Mouse (Mus musculus) forebrain, embryonic 11.5 days (tissue): ENCODE data around the gene Gart. TPM values are rescaled to one million over a fixed set of nuclear protein-coding genes. Genes with fewer than 3 reads are reported as not detected.
A peak's percentile ranks its signal among the peaks of the same experiment; 100 is the strongest.

ENCODE experiments used
- ATAC-seq: fragments of 200-750 bp; cut with Nextera tagmentation; replicated peaks from 2 replicates; pipeline ENCODE4 v1.8.0; 2017; ENCODE audit warnings: moderate TSS enrichment; ENCODE audit not compliant: low FRiP score
- DNase-seq: peaks from one replicate; pipeline ENCODE4 v3.0.0-alpha.2; 2017; ENCODE audit warnings: low spot score
- H3K27ac ChIP-seq: fragments of 300-500 bp; sonication (generic); 2 replicates; pipeline ENCODE4 v1.5.1; 2014; ENCODE audit warnings: low read depth, low read length
- H3K27me3 ChIP-seq: fragments of 300-500 bp; sonication (generic); 2 replicates; pipeline ENCODE4 v1.6.1; 2014; ENCODE audit warnings: mild to moderate bottlenecking, low read length, mixed read lengths; ENCODE audit not compliant: control insufficient read depth, insufficient read depth
- H3K36me3 ChIP-seq: fragments of 300-500 bp; sonication (generic); 2 replicates; pipeline ENCODE4 v1.6.1; 2014; ENCODE audit warnings: mild to moderate bottlenecking, low read length, moderate library complexity, mixed read lengths; ENCODE audit not compliant: control insufficient read depth, insufficient read depth
- H3K4me1 ChIP-seq: fragments of 300-500 bp; sonication (generic); replicated peaks from 2 replicates; pipeline ENCODE4 v1.6.1; 2014; ENCODE audit warnings: low read length, mixed read lengths; ENCODE audit not compliant: control insufficient read depth, insufficient read depth
- H3K4me2 ChIP-seq: fragments of 300-500 bp; sonication (generic); 2 replicates; pipeline ENCODE4 v1.6.1; 2014; ENCODE audit warnings: low read depth, mild to moderate bottlenecking, low read length, moderate library complexity, mixed read lengths; ENCODE audit not compliant: severe bottlenecking
- H3K4me3 ChIP-seq: fragments of 300-500 bp; sonication (generic); 2 replicates; pipeline ENCODE4 v1.5.1; 2014; ENCODE audit warnings: low read depth, low read length
- H3K9ac ChIP-seq: fragments of 300-500 bp; sonication (generic); 2 replicates; pipeline ENCODE4 v1.6.1; 2014; ENCODE audit warnings: low read length
- H3K9me3 ChIP-seq: fragments of 300-500 bp; sonication (generic); 2 replicates; pipeline ENCODE4 v1.6.1; 2016; ENCODE audit warnings: low read length, mixed read lengths; ENCODE audit not compliant: control insufficient read depth
- WGBS: fragments of 180-500 bp; shearing (Covaris S2); extraction: QIAGEN DNeasy Blood & Tissue Kit; methylation state at CpG from one replicate; pipeline ENCODE4 v1.1.7; 2014; 5-methylcytosine and 5-hydroxymethylcytosine counted together
- polyA plus RNA-seq: library from polyadenylated mRNA; unstranded; fragments of >200 nt; fragmentation: Nextera tagmentation; extraction: Ambion mirVana; gene quantifications from 2 replicates; pipeline ENCODE4 v1.2.1, GENCODE M21; 2014

Gart gene
- polyA plus RNA-seq, 1 experiment from 2014 or later: 145 TPM

- Histone ChIP-seq H3K4me2 (no peak overlapping the region), H3K4me3 (no peak overlapping the region), H3K27me3 (no peaks in the 10 kb centered on the region), H3K9me3 (no peaks in the 10 kb centered on the region), H3K4me1 (no peaks in the 10 kb centered on the region), H3K27ac (no peak overlapping the region), H3K9ac (no peak overlapping the region), H3K36me3 (no peaks in the 10 kb centered on the region)
- WGBS: 77% methylated on average over 5 of the region's 5 CpGs
- ATAC-seq (no peak), DNase-seq (no peak)
Observed at GRCm38 (mm10) chr16:91612525-91612924, 34.2 kb downstream of the Gart start.

- Histone ChIP-seq H3K4me3 (no peak overlapping the region), H3K4me2 (no peak overlapping the region), H3K27ac (no peak overlapping the region), H3K9me3 (no peaks in the 10 kb centered on the region), H3K27me3 (no peaks in the 10 kb centered on the region), H3K36me3 (no peaks in the 10 kb centered on the region), H3K9ac (no peak overlapping the region), H3K4me1 (no peaks in the 10 kb centered on the region)
- ATAC-seq (no peak), DNase-seq (no peak)
- 73% methylated on average over 11 of the region's 11 CpGs for WGBS
Observed at GRCm38 (mm10) chr16:91611248-91611647, 35.5 kb downstream of the Gart start.

GRCm38 (mm10) chr16:91609501-91610245, 37.1 kb downstream of the Gart start:
- Histone ChIP-seq H3K4me1 (no peaks in the 10 kb centered on the region), H3K4me3 (no peak overlapping the region), H3K9ac (no peak overlapping the region), H3K27ac (no peak overlapping the region), H3K9me3 (no peaks in the 10 kb centered on the region), H3K4me2 (no peak overlapping the region), H3K27me3 (no peaks in the 10 kb centered on the region), H3K36me3 (no peaks in the 10 kb centered on the region)
- no peak for ATAC-seq
- WGBS: 81% methylated on average over 9 of the region's 9 CpGs
- DNase-seq: no peak

DNA sequence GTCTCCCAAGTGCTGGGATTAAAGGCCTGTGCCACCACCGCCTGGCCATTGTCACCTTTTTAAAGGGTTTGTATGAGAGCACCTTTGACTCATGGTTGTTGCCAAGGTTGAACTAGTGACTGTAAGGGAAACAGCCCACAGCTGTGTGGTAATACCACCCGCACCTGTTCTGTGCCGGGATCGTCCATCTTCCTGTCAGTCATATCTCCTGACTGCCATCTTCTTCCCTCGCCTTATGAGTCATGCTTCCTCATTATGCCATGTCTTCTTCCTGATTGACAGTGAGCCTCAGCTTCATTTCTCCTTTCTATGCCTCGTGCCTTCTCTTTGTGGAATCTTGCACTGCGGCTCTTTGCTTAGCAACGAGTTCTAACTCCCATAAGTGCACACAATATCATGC, 39.8 kb downstream of the Gart start:
- Histone ChIP-seq H3K27me3 (no peaks in the 10 kb centered on the region), H3K4me2 (no peak overlapping the region), H3K4me1 (no peaks in the 10 kb centered on the region), H3K9me3 (no peaks in the 10 kb centered on the region), H3K27ac (no peak overlapping the region), H3K36me3 (no peaks in the 10 kb centered on the region), H3K4me3 (no peak overlapping the region), H3K9ac (no peak overlapping the region)
- ATAC-seq: no peak
- no peak for DNase-seq
- 89% methylated on average over 8 of the region's 8 CpGs for WGBS

DNA sequence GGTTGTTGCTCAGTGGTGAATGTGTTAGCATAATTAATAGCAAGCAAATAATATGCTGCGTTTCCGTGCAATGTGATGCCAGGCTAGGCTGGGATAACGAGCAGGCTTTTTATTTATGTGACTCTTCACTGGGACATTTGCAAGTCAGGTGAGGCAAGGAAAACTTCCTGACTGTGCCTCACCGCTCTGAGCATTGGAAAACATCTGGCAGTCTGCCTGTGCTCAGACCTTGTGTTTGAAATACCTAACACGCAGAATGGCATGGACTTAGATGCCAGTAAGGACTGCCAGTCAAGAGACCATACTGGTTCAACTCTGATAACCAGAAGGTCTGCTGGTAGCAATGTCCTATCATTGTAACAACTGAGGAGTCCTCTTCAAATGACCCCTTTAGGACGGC, 41.6 kb downstream of the Gart start:
- no peak overlapping the region for H3K4me2 ChIP-seq
- WGBS: 85% methylated on average over 6 of the region's 6 CpGs
- H3K9me3 ChIP-seq: no peaks in the 10 kb centered on the region
- ATAC-seq (no peak), DNase-seq (no peak)
- H3K36me3 ChIP-seq: no peaks in the 10 kb centered on the region
- no peak overlapping the region for H3K9ac ChIP-seq
- H3K4me1 ChIP-seq: no peaks in the 10 kb centered on the region
- H3K27ac ChIP-seq: no peak overlapping the region
- H3K27me3 ChIP-seq: no peaks in the 10 kb centered on the region
- H3K4me3 ChIP-seq: no peak overlapping the region

DNA sequence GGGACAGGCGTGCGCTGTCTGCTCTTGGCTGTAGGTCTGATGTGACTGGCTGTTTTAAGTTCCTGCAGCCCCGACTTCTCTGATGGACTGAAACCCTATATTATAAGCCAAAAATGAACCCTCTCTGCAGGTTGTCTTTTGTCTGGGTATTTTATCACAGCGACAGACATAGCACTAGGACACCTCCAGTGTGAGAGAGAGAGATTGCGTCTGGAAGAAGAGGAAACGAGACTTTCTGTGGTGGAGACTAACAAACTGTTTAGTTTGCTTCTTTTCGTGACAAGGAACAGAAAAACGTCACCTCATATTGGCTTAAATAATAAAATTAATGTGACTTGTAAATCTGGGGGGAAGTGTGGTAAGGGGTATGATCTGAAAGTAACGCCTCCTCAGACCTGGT, 45.1 kb downstream of the Gart start:
- Histone ChIP-seq H3K4me2 (no peak overlapping the region), H3K4me1 (no peaks in the 10 kb centered on the region; the same call in 1 of the 2 replicates), H3K27me3 (peaks cover 3% of the 10 kb centered on the region; the same call in 1 of the 2 replicates), H3K4me3 (no peak overlapping the region), H3K27ac (no peak overlapping the region), H3K9ac (no peak overlapping the region), H3K36me3 (no peaks in the 10 kb centered on the region), H3K9me3 (no peaks in the 10 kb centered on the region)
- 83% methylated on average over 9 of the region's 9 CpGs for WGBS
- DNase-seq (no peak), ATAC-seq (no peak)

DNA sequence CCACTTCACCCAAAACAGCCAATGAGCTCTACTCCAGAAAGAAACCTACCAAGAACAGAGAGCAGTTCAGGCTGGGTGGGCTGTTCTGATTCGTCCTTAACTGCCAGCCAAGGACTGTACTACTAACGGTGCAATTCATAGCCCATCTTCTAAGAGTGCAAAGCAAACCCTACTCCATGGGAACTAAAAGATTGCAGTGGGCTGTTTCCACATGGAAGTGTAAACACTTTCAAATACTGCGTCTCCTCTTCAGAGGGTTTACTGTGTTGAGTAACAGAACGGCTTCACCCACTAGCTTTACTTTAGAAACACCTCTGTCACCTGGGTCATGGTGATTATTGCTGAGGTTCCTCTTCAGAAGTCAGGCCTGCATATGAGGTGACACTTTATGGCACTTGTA, 45.7 kb downstream of the Gart start:
- Histone ChIP-seq H3K4me1 (peaks cover 2% of the 10 kb centered on the region; the same call in 1 of the 2 replicates), H3K27me3 (peaks cover 3% of the 10 kb centered on the region; the same call in 1 of the 2 replicates), H3K27ac (no peak overlapping the region), H3K4me3 (no peak overlapping the region), H3K4me2 (no peak overlapping the region), H3K9me3 (no peaks in the 10 kb centered on the region), H3K9ac (no peak overlapping the region), H3K36me3 (no peaks in the 10 kb centered on the region)
- WGBS: 86% methylated on average over 4 of the region's 4 CpGs
- ATAC-seq: no peak
- no peak for DNase-seq

- no peak for ATAC-seq
- Histone ChIP-seq H3K4me2 (no peak overlapping the region), H3K36me3 (no peaks in the 10 kb centered on the region), H3K9me3 (no peaks in the 10 kb centered on the region), H3K27ac (no peak overlapping the region), H3K27me3 (peaks cover 3% of the 10 kb centered on the region; the same call in 1 of the 2 replicates), H3K4me3 (no peak overlapping the region), H3K4me1 (peaks cover 2% of the 10 kb centered on the region; the same call in 1 of the 2 replicates), H3K9ac (no peak overlapping the region)
- no peak for DNase-seq
Observed at GRCm38 (mm10) chr16:91599242-91599641, 47.5 kb downstream of the Gart start.

- peak; percentile 99 for DNase-seq
- ATAC-seq: peak; percentile 99
Observed at GRCm38 (mm10) chr16:91597672-91598010, 49.1 kb downstream of the Gart start, which contains the start of gene Tmem50b. Gene Tmem50b, minus strand, starts transcription at chr16:91597800.

More at GRCm38 (mm10) chr16:91597672-91598010, 49.1 kb downstream of the Gart start, which contains the start of gene Tmem50b:
- Histone ChIP-seq H3K4me3 (peak within 1 kb of the TSS; percentile 79), H3K9ac (peak within 1 kb of the TSS; percentile 72), H3K4me1 (peaks cover 2% of the 10 kb centered on the region; the same call in 1 of the 2 replicates), H3K4me2 (peak within 1 kb of the TSS; percentile 88), H3K36me3 (no peaks in the 10 kb centered on the region), H3K27me3 (peaks cover 3% of the 10 kb centered on the region; the same call in 1 of the 2 replicates), H3K27ac (no peak within 1 kb of the TSS), H3K9me3 (no peaks in the 10 kb centered on the region)
- WGBS: 0% methylated on average over 33 of the region's 34 CpGs
